Mouse (Mus musculus) adrenal gland, postnatal 14 days (tissue): ENCODE results near the gene Wwc1. TPM values are rescaled to one million over a fixed set of nuclear protein-coding genes. Genes with fewer than 3 reads are reported as not detected.

Source experiments
- DNase-seq: peaks from one replicate; pipeline ENCODE4 v3.0.0; 2021; ENCODE audit warnings: mixed read lengths
- total RNA-seq: library from RNA; stranded (reverse); gene quantifications from 2 replicates; pipeline ENCODE4 v1.2.3, GENCODE M21; 2021

Gene Wwc1
- total RNA-seq, 1 experiment from 2014 or later = 52.9 TPM

DNA sequence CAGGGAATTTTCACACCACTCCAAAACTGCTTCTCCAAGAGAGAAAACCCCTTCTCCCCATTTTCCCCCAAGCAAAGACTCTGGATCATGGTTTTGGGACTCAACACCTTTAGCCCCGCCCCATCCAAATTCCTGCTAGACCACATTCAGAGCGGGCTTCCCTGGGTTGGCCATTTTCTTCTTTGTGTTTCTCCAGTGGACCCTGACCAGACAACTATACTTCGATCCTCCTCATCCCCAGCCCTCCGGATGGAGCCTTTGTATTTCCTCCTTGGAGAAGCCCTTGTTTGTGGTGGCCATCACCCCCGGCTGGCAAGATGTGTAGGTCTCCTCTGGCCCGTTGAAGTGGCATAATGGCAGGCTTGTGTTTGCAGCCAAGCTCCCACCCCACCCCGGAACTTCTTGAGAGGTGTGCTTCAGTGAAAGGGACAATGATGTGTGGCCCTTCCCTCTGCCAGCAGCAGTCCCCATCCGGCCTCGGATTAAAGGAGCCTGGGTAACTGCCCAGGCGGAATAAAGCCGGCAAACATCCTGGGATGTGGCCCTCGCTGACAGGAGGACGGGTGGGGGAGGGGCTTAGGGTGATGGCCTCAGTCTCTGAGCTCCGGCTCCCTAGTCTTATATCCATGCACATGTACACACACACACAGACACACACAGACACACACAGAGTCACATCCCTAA is 46.8 kb downstream of the Wwc1 start:
- no peak for DNase-seq

DNA sequence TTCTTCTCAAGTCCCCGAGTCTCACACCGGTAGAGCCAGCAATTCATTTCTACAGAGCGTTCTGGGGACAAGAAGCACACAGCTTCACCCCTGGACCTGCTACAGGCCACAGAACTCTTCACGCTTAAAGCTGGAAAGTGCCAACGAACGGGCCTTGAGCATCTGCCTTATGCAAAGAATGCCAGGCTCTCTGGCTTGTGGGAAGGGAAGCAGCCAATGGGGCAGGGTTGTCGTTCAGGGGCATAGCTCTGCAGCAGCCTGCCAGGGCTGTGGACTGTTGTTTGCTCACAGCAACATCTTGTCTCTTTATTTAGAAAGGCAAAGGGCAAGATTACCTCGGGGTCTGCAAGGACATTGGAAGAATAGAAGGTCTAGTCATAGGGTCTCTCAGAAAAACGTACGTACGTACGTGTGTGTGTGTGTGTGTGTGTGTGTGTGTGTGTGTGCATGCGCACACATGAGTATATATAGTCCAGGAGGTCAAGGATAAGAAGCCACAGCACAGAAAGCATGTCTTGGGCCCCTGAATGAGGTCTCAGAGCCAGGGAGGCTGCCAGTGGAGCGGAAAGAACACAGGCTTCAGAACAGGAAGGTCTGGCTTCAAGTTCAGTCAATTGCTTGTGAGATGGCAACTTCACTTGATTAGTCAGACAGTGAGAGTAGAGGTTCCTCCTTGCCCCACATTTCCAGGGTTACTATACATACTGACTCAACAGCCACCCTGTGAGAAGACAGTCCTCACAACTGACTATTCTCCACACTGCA is 48.0 kb downstream of the Wwc1 start:
- no peak for DNase-seq

DNA sequence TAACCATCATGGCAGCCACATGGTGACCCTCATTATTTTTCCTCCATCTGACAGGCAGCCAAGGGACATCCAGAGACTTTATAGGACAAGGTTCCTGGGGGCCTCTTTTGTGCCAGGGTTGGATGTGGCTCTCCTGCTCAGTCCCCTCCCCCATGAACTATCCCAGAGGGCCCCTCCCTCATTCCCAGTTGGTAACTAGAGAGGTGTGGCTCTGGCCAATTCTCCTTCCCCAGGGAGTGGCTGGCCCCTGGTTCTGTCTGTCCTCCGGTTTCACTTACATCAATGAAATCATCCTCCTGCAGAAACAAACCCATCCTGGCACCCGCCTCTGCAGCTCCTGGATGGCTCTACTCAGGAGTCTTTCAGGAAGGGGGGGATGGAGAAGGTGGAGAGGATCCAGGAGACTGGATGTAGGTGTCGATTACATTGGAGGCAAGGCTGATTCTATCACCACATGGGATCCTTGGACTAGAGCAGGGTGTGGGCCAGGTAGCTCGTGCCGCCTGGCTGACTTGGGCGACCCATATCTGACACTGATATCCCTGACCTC is 49.7 kb downstream of the Wwc1 start:
- no peak for DNase-seq

DNA sequence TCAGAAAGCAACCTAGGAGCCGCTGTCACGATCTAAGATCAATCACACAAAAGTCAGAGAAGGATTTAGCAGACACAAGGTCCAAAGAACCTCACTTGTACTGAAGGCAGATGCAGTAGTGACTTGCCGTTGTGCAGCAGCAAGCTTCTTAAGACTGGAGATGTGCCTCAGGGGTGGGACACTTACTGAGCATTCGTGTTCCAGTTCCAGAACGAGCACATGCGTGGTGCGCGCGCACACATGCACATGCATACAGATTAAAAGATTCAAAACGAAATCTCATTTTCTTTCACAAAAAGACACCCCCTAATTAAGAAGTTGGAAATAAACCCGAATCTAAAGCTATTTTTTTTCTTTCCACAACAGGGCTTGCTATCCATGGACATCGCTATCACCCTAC is 51.9 kb downstream of the Wwc1 start:
- no peak for DNase-seq

DNA sequence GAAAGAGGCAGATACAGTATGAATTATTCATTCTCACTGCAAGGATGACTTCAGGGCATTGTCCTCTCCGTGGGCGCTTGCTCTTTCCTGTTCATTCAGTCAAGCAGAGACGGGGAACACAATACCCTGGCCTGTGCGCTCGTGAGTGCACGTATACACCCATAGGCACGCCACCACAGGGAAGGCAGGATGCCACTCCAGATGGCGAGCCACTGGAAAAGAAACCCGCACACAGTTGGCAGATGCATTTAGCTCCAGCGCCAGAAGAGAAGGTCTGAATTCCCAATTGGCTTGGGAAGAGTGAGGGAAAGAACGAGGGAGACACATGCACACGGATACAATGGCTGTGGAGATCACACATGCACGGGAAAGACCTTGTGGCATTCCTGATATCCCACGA is 53.0 kb downstream of the Wwc1 start:
- no peak for DNase-seq

DNA sequence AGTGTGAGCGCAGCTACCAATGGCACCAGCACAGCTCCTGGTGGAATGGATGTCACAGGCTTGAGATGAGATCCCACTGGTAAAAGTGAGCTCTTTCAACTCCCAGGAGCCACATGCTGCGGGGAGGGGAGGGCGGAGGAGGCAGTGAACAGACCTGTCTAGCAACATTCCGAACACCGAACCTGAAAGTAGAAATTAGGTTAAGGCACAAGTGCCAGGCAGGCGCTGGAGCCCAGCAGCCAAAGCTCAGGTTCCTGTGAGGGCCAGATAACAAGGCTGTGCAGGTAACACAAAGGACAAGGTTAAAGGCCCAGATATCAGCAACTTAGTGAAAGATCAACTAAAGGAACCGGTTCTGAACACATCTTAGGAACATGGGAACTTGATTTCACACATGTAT is 54.7 kb downstream of the Wwc1 start:
- DNase-seq = no peak

DNA sequence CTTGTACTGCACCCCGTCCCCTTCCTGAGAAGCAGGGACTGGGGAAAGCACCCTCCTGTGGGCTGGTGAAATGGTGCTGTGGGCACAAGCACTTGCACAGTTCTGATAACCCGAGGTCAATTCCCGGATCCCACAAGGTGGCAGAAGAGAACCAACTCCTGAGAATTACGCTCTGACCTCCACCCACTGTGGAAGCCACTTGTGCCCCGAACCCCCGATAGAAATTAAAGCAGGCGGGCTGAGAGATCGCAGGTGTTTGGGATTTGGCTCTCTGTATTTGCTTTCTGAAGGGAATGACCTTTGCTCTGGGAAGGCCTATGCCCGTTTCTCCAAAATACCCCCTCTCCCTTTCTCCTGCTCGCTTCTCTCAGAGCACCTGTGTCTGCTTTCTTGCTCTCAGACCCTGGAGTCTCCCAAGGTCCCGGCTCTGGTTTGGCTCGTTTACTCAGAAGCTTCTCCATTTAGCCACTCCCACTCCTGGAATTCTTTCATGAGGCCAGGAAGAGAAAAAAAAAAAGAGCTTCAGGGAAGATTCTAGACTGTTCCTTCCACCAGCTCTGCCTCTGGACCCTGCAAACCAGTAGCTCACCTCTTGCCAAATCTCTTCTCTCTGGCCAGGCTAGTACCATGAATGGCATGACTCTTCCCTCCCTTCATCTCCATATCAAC is 58.0 kb downstream of the Wwc1 start:
- peak; percentile 42 for DNase-seq

DNA sequence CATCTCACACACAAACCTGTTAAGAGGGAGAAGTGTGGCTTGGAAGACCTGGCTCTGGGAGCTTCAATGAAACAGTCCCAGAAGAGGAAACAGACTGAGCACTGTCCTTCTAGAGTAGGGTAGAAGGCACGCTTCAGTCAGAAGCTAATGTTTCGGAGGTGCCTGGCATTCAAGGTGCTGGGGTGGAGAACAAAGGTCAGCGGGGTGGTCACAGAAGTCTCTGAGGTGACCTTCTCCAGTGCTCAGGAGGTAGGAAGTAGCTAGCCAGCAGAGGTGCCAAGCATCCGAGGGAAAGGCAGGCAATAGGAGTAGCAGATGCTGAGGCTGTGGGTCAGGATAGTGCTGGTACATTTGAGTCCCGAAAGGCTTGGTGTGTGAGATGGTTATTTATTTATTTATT is 59.6 kb downstream of the Wwc1 start:
- DNase-seq = no peak

DNA sequence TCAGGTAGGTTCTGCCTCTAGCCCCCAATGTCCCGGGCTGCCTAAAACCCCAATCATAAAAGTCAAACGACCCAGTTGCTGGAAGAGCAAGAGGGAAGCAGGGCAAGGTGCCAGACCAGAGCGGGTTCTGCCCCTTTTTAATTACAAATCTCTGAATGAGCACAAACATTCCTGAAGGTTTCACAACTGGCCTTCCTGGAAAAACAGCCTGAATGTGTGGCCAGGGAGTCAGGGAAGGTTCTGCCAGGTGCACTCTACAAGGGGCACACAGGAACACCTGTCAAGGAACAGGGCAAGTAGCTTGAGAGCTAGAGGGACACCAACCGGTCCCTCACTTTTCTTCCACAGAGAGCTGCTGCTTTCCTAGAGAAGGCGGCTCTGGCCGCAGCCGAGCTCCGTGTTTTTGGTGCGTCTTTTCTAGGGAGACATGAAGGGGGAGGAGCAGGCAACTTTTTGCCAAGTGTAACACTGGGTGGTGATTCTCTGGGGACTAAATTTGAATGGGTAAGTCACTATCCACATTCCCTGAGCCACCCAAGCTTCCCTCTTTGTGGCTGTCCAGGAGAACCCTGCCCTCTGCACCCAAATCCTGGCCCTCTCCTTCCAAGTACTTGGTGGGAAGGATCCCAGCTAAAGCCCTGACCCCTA is 60.3 kb downstream of the Wwc1 start:
- DNase-seq = peak; percentile 42

DNA sequence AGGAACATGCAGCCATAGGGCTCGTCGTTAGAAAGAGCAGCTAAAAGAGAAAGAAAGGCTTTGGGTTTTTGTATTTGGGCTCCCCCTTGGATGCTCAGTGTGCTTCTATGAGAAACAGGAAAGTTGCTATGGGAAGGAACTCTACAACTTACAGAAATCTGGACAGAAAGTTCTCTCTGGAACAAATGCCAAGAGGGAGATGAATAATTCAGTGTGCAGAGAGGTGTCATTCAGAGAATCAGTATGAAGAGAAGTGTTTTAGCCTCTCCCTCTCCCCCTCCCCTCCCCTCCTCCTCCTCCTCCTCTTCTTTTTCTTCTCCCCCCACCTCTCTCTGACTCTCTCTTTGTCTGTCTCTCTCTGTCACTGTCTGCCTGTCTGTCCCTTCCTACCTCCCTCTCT is 60.9 kb downstream of the Wwc1 start:
- DNase-seq = no peak

DNA sequence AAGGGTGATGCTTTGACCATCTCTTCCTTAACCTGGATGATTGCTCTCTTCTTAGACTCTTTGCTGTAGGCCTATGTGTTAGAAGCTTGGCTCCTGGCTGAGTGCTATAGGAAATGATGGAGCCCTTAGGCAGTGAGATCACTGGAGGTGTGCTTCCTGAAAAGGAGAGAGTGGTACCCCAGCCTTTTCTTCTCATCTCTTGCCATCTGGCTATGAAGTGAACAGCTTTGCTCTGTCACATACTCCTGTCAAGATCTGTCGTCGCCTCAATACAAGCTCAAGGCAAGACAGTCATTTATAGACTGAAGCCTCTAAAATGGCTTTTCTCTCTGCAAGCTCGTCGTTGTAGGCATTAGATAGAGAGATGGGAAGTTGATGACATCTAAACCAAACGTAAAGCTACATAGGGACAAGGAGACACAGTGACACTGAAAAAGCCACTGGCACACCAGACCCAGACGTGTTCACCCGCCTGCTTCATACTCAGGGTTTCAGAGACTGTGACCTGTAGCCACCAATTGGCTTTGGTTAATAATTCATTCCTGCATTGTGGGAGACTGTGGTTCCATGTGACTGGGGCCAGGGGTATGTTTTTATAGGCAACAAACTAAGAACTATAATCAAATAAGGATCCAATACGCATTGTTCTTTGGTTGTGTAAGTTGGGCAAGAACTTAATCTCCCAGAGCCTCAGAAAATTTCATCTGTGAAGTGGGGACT is 63.7 kb downstream of the Wwc1 start:
- no peak for DNase-seq

DNA sequence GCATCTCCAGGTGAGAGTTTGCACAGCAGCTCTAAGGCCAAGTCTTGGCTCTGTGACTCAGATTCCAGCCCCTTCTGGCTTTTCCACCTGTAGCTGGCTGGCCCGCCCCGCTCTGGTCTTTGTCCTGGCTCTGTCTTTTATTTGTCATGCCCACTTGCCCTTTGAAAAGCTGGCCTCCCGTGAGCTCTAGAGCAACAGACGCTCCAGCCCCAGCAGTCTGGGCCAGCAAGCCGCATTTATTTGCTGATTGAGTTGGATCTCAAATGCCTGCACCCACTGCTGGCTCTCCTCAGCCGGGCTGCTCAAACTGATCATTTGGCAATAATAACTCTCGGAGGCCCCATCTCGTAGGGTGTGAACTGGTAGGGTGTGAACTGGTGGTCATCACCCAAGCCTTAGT is 64.8 kb downstream of the Wwc1 start:
- DNase-seq = no peak

DNA sequence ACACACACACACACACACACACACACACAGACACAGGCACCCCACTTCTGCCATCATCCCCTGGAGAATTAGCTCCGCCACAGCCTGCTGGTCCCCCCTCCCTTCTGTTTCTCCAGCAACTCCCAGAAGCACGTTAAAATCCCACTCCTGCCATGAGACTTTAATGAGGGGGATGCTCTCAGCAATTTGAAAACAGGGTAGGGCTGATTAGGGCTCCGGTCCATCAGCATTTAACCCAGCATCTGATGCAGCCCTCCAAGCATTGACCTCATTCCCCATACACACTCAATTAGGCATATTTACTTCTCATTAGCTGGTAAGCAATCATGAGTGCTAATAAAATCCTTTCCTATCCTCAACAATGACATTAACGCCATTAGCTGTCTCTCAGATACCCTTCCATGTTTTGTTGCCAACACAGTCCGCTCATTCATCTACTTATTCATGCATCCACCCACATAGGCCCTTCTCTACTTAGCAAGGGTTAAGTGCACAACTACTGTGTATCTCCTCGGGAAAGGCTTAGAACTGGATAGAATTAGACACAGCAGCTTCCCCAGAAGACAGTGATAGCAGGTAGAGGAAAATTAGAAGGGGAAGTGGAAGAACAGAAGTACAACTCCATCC is 66.8 kb downstream of the Wwc1 start:
- DNase-seq = no peak

DNA sequence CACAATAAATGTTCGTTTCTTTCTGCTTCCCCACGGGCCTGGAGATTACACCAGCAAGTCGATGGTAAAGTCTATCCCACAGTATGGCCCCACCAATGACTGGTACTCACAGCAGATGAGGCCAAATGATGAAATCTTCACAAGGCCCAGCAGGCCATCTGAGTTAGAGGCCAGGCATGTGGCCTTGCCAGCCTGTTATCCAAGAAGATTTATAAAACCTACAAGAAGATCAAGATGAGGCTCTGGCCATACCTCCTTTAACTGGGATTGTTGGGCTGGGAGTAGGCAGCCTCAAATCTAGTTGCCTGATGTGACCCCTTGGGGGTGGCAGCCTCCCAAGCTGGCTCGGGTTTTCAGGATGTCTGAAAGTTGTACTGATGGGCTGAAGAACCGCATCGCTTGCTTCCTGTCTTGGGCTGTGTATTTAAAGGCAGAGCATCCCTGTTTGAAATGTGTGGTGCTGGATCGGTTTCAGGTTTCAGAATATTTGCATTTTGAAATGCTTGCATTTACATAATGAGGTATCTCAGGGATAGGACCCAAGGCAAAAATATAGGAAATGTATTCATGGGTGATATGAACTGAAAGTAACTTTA is 75.3 kb downstream of the Wwc1 start:
- peak; percentile 43 for DNase-seq

DNA sequence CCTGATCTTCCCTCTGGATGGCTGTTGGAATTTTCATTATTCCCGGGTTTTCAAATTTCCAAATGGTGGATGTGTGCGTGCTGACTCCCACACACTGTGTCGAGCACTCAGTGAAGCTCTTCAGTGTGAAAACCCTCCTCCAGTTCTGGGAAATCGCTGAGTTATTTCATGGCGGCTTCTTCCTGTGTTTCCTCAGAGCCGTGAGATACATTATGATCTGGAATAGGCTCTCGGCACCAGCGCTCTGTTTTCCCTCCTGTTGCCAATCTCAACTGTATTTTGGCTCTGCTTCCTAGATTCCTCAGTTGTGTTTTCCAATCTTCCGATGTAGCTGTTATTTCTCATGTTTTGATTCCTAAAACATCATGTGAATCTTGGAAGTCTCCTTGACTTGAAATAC is 77.2 kb downstream of the Wwc1 start:
- DNase-seq = no peak

DNA sequence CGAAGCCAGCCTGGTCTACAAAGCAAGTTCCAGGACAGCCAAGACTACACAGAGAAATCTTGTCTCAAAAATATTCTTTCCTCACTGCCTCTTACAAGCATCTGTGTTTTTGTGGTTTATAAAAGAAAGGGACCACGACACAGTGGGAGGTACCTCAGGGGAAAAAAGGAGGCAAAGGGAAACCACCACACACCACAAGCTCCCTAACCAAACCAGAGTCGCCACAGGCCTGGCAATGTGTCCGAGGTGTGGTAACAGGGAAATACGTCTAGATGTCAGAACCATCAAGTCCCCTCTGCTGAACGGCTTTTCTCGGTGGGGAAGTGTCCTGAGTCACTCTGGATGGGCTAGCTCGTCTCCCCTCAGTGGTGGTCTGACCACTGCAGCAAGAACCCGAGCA is 80.4 kb downstream of the Wwc1 start:
- DNase-seq = no peak

DNA sequence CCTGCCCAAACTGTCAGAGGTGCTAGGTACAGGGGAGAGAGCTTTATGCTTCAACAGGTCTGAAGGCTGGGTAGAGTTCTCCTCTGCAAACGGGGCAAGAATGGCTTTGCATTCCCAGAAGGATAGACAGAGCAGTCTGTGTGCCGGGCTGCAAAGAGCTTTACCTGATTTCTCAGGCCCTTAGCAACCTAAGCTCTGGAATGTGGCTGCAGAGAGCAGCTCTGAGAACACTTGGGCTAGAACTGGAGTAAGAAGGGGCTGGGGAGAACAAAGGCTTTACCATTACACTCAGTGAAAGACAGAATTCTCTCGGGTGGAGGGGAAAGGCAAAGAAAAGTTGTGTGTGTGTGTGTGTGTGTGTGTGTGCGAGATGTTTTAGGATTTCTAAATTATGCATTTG is 86.9 kb downstream of the Wwc1 start:
- no peak for DNase-seq

DNA sequence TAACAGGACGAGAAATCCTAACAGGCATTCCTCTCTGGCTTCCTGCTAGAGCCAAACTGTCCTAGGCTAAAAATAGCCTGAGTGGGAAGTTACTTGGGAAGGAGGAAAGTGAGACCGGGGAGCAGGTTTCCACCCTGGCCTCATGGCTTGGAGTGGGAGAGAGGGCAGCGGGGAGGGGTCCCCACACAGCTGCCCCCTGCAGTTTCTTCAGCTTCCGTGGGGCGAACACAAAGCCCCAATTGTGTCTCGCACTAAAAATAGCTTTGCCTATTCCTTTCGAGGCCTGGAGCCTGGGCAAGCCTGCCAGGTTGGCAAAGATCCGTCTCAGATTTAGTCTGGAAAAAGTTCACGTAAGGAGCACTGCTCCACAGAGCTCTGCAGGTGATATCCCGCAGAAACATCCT is 87.3 kb downstream of the Wwc1 start:
- DNase-seq = peak; percentile 29

DNA sequence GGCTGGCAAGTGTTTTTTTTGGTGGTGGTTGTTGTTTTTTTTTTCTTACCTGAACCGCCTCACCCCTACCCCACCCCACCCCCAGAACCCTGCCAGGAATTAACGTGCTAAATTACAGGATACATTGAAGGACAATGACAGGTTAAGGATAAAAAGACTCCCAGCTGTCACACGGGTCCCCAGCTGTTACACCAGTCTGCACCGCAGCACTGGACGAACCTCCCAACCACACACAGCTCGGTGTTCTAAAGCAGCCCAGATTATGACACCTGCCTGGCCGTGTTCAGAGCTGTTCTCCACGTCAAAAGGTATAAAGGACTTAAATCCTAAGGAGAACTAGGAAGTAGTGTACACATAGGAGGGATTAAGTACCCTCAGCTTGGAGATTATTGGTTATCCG is 88.0 kb downstream of the Wwc1 start:
- no peak for DNase-seq

DNA sequence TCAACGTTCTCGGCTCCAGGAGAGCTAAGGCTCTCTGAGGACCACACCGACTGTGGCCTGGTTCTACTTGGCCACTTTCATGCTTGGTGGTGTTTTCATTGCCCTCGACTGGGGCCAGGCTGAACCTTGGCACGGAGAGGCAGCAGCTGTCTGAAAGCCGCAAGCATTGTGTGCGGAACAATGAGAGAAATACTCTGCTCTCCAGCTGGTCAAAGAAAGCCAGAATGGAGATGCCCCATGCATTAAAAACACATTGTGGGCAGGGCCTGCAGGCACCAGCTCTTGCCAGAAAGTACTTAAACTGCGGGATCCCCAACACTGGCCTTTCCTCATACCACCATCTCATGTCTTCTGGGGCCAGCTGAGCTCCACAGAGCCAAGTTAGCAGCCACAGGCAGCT is 91.5 kb downstream of the Wwc1 start:
- DNase-seq = no peak

DNA sequence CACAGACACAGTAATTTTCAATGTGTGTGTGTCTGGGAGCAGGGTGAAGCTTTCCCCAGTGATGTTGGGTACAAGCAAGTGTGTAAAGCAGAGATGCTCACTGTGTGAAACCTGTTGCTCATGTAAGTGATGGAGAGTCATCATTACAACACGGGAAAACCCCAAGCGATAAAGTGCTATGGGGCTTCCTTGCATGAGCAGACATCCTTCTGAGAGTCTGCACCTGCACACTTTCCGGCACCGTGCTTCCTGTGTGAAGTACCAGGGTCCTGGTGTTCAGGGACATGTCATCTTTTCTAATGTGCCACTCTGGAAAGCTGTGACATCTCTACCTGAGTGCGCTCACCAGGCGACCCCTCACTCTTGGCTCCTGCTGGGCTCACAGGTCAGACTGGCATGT is 97.5 kb downstream of the Wwc1 start:
- no peak for DNase-seq
